Mouse (Mus musculus) layer of hippocampus, postnatal 10 days (tissue): Measurements from ENCODE around the gene Avp. TPM values are rescaled to one million over a fixed set of nuclear protein-coding genes. Genes with fewer than 3 reads are reported as not detected.

Experiments
- DNase-seq, 2 experiments: peaks; one replicate each; pipeline ENCODE4 v3.0.0; 2021; ENCODE audit warnings: low spot score in 2 of 2
- microRNA-seq, 2 experiments: library from miRNA; unstranded; fragments of <30 nt; microRNA quantifications; one replicate each; pipeline ENCODE4 v1.2.0; 2021
- total RNA-seq, 2 experiments: library from RNA; stranded (reverse); gene quantifications; 2 replicates each; pipeline ENCODE4 v1.2.3; 2021

The Avp gene
- total RNA-seq, 2 experiments from 2014 or later: not detected

DNA sequence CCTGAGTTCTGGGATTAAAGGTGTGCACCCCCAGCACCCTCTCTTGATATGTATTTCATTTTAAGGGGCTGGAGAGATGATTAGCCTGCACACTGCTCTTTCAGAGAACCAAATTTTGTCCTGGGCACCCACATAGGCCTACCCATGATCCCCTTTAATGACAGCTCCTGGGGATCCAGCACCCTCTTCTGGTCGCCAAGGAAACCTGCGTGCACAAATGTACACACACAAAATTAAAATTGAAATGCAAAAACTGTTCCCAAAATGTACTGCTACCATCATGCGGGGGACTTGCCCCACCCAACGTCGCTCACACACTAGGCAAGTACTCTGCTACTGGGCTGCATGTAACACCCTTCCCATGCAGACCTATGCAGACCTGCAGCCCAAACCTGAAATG, 7.4 kb downstream of the Avp start:
- DNase-seq: no peak

DNA sequence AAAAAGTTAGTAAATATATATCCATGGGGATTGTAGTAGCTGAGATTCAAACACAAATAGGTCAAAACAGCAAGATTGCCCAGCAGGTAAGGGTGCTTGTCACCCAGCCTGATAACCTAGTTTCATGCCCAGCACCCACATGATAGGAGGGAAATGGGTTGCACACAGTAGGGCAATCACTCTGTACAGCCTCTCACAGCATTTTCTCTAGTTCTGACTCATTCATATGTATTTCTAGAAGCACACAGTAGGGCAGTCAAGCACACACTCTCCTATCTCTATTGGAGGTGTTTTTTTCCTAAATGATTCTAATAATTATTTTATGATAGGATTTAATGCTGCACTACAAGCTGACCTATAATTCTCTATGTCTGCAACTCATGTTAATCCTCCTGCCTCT, 12.4 kb downstream of the Avp start:
- DNase-seq: no peak

DNA sequence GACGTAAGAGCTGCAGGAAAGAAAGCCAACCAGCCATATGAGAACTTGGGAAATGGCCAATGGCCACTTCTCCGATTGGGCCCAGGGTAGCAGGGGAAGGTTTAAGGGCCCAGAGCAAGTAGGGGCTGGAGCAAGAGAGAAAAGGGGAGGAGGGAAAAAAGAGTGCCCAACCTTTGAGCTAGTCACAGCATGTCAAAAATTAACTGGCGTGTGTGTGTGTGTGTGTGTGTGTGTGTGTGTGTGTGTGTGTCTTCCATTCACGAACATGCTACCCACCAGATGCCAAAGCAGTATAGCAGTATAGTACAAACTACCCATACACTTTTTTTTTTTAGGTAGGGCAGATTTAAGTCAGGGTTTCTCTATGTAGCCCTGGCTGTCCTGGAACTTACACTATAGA, 13.4 kb downstream of the Avp start:
- no peak for DNase-seq

DNA sequence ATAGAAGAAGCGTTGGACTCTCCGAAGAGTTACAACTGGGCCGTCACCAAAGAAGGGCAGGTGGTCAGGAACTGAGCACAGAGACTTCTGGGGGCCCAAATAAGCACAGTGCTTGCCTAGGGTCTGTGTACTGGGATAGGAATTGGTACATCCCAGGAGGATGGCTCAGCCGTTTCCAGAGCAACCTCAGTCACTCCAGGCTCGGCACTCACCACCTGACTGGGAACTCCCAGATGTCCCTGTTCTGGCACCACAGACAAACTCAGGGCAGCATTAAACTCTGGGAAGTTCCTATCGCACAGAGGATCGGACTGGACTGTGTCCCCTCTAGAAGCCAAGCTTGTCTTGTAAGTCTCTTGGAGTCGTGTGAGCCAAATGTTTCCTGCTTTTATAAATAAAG, 17.4 kb downstream of the Avp start:
- DNase-seq: no peak

DNA sequence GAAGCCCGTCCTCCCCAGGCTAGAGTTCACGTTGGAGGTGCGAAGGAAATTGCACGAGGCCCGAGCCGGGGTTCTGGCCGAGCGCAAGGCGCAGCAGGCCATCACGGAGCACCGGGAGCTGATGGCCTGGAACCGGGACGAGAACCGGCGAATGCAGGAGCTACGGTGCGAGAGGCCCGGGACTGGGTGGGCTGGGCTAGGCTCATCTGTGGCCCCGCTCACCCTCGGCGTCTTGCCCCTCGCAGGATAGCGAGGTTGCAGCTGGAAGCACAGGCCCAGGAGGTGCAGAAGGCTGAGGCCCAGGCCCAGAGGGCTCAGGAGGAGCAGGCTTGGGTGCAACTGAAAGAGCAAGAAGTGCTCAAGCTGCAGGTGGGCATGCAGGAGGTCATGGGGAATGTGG, 18.3 kb downstream of the Avp start:
- DNase-seq: no peak

DNA sequence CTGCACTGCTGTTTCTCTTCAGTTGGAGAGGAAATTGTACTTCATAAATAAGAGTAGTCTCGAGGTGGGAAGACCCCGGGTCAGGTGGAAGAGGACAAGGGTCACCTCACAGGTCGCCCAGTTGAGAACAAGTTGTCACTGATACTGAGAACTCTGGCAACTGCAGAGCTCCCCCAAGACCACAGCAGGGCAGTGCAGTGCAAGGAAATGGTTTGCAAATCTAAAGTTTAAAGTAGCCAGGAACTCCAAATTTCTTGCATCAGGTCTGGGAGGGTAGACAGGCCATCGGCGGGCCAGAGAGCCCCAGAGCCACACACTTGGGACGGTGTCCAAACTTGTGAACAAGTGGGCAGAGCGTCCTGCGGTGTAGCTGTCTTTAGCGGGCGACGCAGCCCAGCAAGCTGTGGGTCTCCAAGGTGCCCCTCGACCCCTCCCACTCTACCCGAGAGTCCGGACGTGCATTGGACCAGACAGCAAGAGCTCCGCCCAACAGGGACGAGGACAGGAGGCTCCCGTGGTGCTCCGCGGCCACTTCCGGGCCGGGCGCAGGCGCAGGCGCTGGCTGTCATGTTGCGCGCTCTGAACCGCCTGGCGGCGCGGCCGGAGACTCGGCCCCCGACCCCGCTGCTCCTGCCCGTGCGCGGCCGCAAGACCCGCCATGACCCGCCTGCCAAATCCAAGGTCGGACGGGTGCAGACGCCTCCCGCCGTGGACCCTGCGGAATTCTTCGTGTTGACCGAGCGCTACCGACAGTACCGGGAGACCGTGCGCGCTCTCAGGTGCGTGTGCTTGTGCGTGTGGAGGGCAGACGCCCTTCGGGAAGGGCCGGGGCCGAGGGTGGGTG, 18.9 kb downstream of the Avp start, which contains the start of gene Mrps26:
TSS of gene Mrps26 (plus strand) at position 531 of the 844 bp plus-strand sequence.
- peak; percentile 88 to 93 for DNase-seq

DNA sequence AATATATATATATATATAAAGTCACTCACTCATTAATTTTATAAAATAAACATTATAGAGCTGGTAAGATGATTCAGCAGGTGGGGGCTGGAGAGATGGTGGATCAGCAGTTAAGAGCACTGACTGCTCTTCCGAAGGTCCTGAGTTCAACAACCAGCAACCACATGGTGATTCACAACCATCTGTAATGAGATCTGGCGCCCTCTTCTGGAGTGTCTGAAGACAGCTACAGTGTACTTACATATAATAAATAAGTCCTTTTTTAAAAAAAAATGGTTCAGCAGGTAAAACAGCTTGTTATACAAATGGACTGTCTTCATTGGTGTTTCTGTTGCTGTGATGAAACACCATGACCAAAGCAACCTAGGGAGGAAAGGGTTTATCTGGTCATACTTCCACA, 24.3 kb downstream of the Avp start:
- DNase-seq: no peak

DNA sequence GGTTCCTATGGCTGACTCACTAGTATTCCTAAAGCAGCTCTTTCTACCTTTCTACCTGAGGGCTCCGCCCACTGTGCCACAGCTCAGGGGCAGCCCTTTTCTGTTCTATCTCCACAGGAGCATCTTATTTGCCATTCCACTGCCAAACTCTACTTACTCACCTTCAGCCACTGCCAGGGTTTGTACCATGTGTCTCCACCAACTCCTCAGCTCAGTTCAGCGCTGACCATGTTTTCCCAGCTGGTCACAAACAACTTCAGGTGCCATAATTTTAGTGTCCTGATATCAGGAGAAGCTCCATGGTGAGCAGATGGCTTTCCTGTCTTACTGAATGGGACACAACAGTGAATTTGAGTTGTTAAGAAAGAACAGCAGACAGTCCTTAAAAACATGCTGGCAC, 24.9 kb downstream of the Avp start:
- DNase-seq: no peak

DNA sequence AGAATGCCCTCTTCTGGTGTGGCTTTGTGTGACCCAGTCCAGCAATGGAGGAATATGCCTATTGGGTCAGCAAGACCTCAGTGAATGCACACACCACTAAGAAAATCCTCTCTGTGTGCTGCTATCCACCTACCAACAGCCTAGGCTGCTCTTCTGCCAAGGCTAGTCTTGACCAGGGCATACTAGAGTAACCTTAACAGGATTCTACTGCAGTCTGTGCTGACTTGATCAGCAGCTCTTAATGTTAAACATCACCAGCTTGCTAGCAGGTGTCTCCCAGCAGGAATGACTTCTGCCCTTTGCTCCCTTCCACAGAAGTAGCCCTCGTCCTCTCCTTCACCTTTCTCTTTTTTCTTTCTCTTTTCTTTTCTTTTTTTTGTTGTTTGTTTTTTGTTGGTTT, 26.1 kb downstream of the Avp start:
- DNase-seq: no peak

DNA sequence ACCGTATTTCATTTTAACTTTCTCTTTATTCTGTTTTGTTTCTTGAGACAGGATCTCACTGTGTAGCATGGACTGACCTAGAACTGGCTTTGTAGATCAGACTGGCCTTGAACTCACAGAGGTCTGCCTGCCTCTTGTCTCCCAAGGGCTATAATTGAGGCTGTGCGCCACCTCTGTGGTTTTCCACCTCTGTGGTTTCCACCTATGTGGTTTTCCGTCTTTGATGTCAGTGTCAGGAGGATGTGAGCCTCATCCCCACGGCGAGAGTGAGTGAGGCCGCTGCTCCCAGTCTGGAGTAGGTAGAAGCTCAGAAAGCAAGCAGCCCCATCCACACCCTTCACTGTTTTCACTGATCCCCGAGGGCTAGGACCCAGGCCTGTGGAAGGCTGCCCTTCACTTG, 27.5 kb downstream of the Avp start:
- no peak for DNase-seq

DNA sequence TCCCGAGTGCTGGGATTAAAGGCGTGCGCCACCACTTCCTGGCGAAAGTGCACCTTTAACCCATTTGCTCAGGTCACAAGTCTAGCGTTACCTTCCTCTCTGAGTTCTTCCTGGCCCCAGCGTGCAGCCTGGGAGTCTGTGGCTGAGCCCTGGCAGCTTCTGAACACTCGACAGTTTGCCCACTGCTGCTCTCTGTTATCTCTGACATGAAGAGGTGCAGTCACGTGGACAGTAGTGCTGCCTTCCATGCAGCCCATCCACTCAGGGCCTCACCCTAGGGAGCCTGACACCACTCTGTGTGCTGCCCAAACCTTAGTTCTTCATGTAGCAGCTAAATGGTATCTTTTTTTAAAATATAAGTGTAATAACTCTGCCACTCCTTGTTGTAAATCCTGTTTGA, 35.4 kb downstream of the Avp start:
- no peak for DNase-seq

DNA sequence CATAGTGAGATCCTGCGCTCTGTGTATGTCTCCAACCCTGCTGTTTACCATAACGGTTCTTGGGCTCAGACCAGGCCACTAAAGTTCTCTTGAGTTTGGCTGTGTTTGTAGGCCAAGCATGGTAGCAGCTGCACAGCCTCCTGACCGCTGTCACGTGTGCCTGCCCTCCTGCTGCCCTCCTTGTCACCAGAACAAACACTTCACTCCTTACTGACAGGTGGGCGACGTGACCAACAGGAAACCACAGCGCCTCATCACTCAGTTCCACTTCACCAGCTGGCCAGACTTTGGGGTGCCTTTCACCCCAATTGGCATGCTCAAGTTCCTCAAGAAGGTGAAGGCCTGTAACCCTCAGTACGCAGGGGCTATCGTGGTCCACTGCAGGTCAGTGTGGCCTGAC, 42.1 kb downstream of the Avp start:
- no peak for DNase-seq

DNA sequence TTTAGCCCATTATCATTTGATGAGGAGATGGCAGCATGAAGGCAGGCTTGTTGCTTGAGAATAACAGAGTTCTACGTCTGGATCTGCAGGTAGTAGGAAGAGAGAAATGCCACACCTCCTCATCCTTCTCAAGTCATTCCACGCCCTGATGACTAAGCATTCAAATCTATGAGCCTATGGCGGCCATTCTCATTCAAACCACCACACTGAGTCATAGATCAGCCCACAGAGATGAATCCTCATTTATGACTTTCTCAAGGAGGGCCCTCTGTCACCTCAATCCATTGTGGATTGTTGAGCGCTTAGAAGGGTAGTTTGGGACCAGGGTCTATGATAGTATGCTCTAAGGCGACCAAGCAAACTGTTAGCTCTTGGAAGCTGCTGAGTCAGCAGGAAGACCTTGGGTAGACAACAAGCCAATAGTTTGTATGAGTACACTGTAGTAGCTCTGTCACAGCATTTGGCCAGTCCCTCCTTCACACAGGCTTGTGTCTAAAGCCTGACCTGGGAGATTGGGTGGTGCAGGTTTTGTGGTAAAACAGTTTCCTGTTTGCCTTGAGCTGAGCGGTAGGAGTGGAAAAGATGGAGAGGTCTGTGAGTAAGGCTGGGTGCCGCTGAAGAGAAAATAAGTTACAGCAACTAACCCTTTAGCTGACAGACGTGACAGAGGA, 43.3 kb downstream of the Avp start:
- DNase-seq: no peak

DNA sequence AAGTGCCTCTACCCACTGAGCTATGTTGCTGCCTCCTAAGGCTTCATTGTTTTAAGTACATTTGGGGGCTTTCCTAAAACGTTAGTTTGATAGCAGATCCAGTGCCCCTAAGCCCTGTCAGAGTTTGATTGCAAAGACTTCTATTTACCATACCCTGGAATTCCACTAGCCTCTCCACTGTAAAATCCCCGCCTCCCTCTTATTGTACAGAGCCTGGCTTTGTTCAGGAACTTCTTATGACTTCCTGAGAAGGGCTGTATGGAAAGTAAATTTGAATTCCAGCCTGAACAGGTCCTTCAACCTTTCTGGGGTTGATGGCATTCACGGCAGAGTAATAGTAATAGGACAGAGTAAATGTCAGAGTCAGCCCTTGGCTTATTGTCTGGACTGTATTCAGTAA, 45.5 kb downstream of the Avp start:
- no peak for DNase-seq

DNA sequence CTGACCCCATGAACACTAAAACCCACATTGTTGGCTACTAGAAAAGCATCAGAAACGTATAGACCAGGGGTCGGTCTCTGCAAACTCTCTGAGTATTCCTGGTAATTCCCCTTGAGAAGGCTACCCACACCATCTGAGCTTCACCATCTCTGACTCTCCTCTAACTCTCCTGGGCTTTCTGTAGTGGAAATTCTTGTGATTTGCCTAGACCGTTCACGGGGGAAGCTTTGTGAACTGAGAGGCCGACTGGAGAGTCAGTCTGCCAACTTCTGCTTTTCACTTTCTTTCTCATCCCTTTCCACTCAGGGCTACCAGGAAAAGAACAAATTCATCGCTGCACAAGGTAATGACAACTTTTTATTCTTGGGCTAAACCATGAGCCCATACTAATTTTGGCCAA, 47.3 kb downstream of the Avp start:
- no peak for DNase-seq

DNA sequence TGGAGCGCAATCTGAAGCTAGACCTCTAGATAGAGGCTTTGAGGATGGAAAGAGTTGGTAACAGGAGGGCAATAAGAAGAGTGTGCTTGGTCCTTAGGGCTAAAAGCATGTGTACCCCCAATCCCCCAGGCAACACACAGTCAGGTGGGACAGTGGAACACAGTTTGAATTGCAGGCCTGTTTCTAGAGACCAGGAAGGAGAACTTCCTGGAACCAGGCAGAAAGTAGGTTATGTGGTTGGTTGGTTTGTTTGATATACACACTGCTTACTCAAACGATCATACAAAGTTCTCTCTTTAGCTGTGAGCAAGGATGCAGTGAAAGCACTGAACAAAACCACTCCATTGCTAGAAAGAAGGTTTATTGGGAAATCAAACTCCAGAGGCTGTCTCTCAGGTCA, 50.2 kb downstream of the Avp start:
- DNase-seq: no peak

Small RNA genes within 50 kb of the gene (microRNA-seq; reads per million reads assigned to microRNA genes)
- gene Gm23876: 0 reads per million in 2 experiments

Other genes with a start within 250 kb of the Avp start
- 10 to 100 TPM; 16.9 to 20.0 TPM for gene Cpxm1, start 185.0 kb downstream of the Avp start, total RNA-seq
- gene Gm28372, start 177.3 kb downstream of the Avp start, total RNA-seq: not detected
- not detected for gene 1700020A23Rik, start 177.3 kb downstream of the Avp start, total RNA-seq
- gene Tmem239, start 176.1 kb downstream of the Avp start, total RNA-seq: not detected
- 10 to 100 TPM; 87.1 to 98.7 TPM for gene Vps16, start 158.2 kb downstream of the Avp start, total RNA-seq
- 10 to 100 TPM; 19.1 to 23.3 TPM for gene Pced1a, start 157.9 kb downstream of the Avp start, total RNA-seq
- gene Ptpra, start 132.3 kb downstream of the Avp start, total RNA-seq: 100 to 1,000 TPM; 283 to 297 TPM
- gene Mrps26, start 18.8 kb downstream of the Avp start, total RNA-seq: 10 to 100 TPM; 73.6 to 81.5 TPM
- not detected for gene Oxt, start 6.4 kb downstream of the Avp start, total RNA-seq
- gene Fastkd5, start 47.5 kb upstream of the Avp start, total RNA-seq: 1 to 10 TPM; 8.1 to 8.7 TPM
- 1 to 10 TPM; 7.4 to 8.2 TPM for gene Ubox5, start 47.5 kb upstream of the Avp start, total RNA-seq
- 10 to 100 TPM; 43.9 to 50.5 TPM for gene Lzts3, start 60.2 kb upstream of the Avp start, total RNA-seq
- gene Ddrgk1, start 82.1 kb upstream of the Avp start, total RNA-seq: 10 to 100 TPM; 57.9 to 71.9 TPM
- 10 to 100 TPM; 39.5 to 43.4 TPM for gene Itpa, start 85.1 kb upstream of the Avp start, total RNA-seq
- gene Slc4a11, start 115.0 kb upstream of the Avp start, total RNA-seq: under 1 TPM; 0.21 to 0.38 TPM